Mouse (Mus musculus) bone marrow, adult 2 months (tissue): ENCODE measurements around the gene Rictor. TPM values are rescaled to one million over a fixed set of nuclear protein-coding genes. Genes with fewer than 3 reads are reported as not detected.

Source experiments
- H3K27ac ChIP-seq: fragments of 200-500 bp; 2 replicates; pipeline ENCODE4 v1.5.1; 2012; ENCODE audit warnings: low read depth, mild to moderate bottlenecking, control low read depth, inconsistent platforms, low read length; ENCODE audit not compliant: control insufficient read depth, poor library complexity, insufficient read depth
- H3K4me1 ChIP-seq: fragments of 200-500 bp; 2 replicates; pipeline ENCODE4 v1.6.1; 2011; ENCODE audit warnings: low read length; ENCODE audit not compliant: control insufficient read depth, insufficient read depth
- H3K4me3 ChIP-seq: fragments of 200-500 bp; replicated peaks from 2 replicates; pipeline ENCODE3; 2011; ENCODE audit warnings: mild to moderate bottlenecking, low read depth, low read length, control low read depth; ENCODE audit not compliant: control insufficient read depth
- CTCF ChIP-seq: fragments of 200-500 bp; IDR thresholded peaks from 2 replicates; pipeline ENCODE4 v1.5.1; 2011; ENCODE audit warnings: low read length, control low read depth; ENCODE audit not compliant: control insufficient read depth, insufficient read depth
- POLR2A ChIP-seq: fragments of 200-500 bp; IDR thresholded peaks from 2 replicates; pipeline ENCODE4 v1.6.1; 2011; ENCODE audit warnings: low read depth, mild to moderate bottlenecking, control low read depth, low read length, borderline replicate concordance; ENCODE audit not compliant: control insufficient read depth
- WGBS: fragments of 180-500 bp; shearing (Covaris S2); methylation state at CpG from one replicate; pipeline ENCODE4 v1.1.7; 2018; 5-methylcytosine and 5-hydroxymethylcytosine counted together
- polyA plus RNA-seq: library from polyadenylated mRNA; stranded (reverse); fragments of >200 nt; gene quantifications from 2 replicates; pipeline ENCODE4 v1.2.4, GENCODE M21; 2011; ENCODE audit warnings: low replicate concordance; ENCODE audit not compliant: missing spikeins, insufficient read depth, insufficient read length

Gene Rictor
- polyA plus RNA-seq, 1 experiment: 5.9 TPM

GRCm38 (mm10) chr15:6815807-6816206 lies 107.6 kb downstream of the Rictor start:
- H3K4me1 ChIP-seq: no peaks in the 10 kb centered on the region
- WGBS: 83% methylated on average over 4 of the region's 4 CpGs
- TF ChIP-seq POLR2A (no peak), CTCF (no peak)
- no peak overlapping the region for H3K27ac ChIP-seq
- no peak overlapping the region for H3K4me3 ChIP-seq

GRCm38 (mm10) chr15:6840199-6840598 lies 132.0 kb downstream of the Rictor start:
- Histone ChIP-seq H3K4me3 (no peak overlapping the region), H3K4me1 (no peaks in the 10 kb centered on the region), H3K27ac (no peak overlapping the region)
- 45% methylated on average over 4 of the region's 4 CpGs for WGBS
- TF ChIP-seq POLR2A (no peak), CTCF (no peak)

GRCm38 (mm10) chr15:6849851-6850250 lies 141.7 kb downstream of the Rictor start:
- Histone ChIP-seq H3K4me3 (no peak overlapping the region), H3K4me1 (no peaks in the 10 kb centered on the region), H3K27ac (no peak overlapping the region)
- 69% methylated on average over 1 of the region's 1 CpGs for WGBS
- no peak for TF ChIP-seq CTCF
- no peak for TF ChIP-seq POLR2A

Other genes starting within 250 kb of the Rictor start
- gene Fyb, start 185.5 kb upstream of the Rictor start, polyA plus RNA-seq: 54.6 and 126 TPM in 2 replicates
- gene Osmr, start 166.6 kb downstream of the Rictor start, polyA plus RNA-seq: 2.7 and 3.1 TPM in 2 replicates